Mouse (Mus musculus) myocyte (in vitro differentiated cells): ENCODE results near the gene Oaf.

Experiments
- E2F4 ChIP-seq: IDR thresholded peaks from one replicate; pipeline ENCODE4 v1.6.1; 2011; ENCODE audit warnings: mild to moderate bottlenecking, control low read depth, moderate library complexity; ENCODE audit not compliant: insufficient read depth
- MYOD1 ChIP-seq, 3 experiments: IDR thresholded peaks; one replicate each; pipeline ENCODE4 v1.6.1; 2011; ENCODE audit warnings: control low read depth in 2 of 3, low read depth in 2 of 3, mild to moderate bottlenecking in 2 of 3, moderate library complexity in 1 of 3; ENCODE audit not compliant: insufficient read length in 2 of 3, control insufficient read depth in 1 of 3
- POLR2A ChIP-seq: IDR thresholded peaks from one replicate; pipeline ENCODE4 v1.6.1; 2011; ENCODE audit warnings: low read depth, mild to moderate bottlenecking, control low read depth, moderate library complexity; ENCODE audit not compliant: insufficient read length
- POLR2AphosphoS2 ChIP-seq: IDR thresholded peaks from one replicate; pipeline ENCODE4 v1.6.1; 2011; ENCODE audit warnings: low read depth, control low read depth; ENCODE audit not compliant: insufficient read length
- REST ChIP-seq: IDR thresholded peaks from one replicate; pipeline ENCODE4 v1.6.1; 2011; ENCODE audit warnings: mild to moderate bottlenecking, control low read depth, moderate library complexity; ENCODE audit not compliant: insufficient read depth, insufficient read length

GRCm38 (mm10) chr9:43178172-43178571 lies 61.5 kb downstream of the Oaf start:
- TF ChIP-seq E2F4 (no peak), POLR2AphosphoS2 (no peak), POLR2A (no peak), REST (no peak), MYOD1 (IDR thresholded peaks at IDR 0.05; ENCODE audit: control insufficient read depth in 1 of 3, insufficient read length in 2 of 3, low read depth in 2 of 3) (no peak)
